ENCODE assay signal across 8 mouse cellular contexts in genomic region chr5:151247115-151247875, GRCm38 (mm10). TPM values are rescaled to one million over a fixed set of nuclear protein-coding genes. Genes with fewer than 3 reads are reported as not detected.
DNase-seq lines count a peak whose midpoint lies in the region; ATAC-seq and TF ChIP-seq lines count a peak whose summit lies in the region.
"Had no signal": no experiment of that assay in that cellular context is flagged by ENCODE, and none has a peak within 500 bp of the region (broad histone marks: within the 10 kb centered on the region; RNA-seq: fewer than 3 reads in every experiment).

No protein-coding gene starts in this region.

- no peaks in the 10 kb centered on the region for H3K4me1 ChIP-seq in hindbrain, postnatal 0 days (ENCODE audit: insufficient read depth, low read length)

- no peak for TF ChIP-seq CTCF in hindbrain, postnatal 0 days (IDR thresholded peaks at IDR 0.05; ENCODE audit: low read depth)

- no peak overlapping the region for H3K4me2 ChIP-seq in hindbrain, postnatal 0 days (ENCODE audit: low read depth, low read length)

- no peaks in the 10 kb centered on the region for H3K36me3 ChIP-seq in hindbrain, postnatal 0 days (ENCODE audit: insufficient read depth, low read length)

- intact Hi-C loops in gastrocnemius, postnatal 36 days (cut with DNase I): no loop called here

- no peak overlapping the region for H3K4me3 ChIP-seq in hindbrain, postnatal 0 days (ENCODE audit: low read length)

- no peaks in the 10 kb centered on the region for H3K9me3 ChIP-seq in hindbrain, postnatal 0 days (ENCODE audit: low read length)

- no peaks in the 10 kb centered on the region for H3K27me3 ChIP-seq in hindbrain, postnatal 0 days (ENCODE audit: insufficient read depth, low read length)

- H3K9ac ChIP-seq in hindbrain, postnatal 0 days (replicated peaks; ENCODE audit: low read length): no peak overlapping the region

- WGBS in hindbrain, postnatal 0 days: 64% methylated on average over 11 of the region's 11 CpGs

- H3K27ac ChIP-seq in hindbrain, postnatal 0 days: 0 out of 2 replicates have a peak overlapping the region, but pooled peaks have one; percentile 7
- H3K27ac ChIP-seq: macrophage had no signal

- peak; percentile 71 for DNase-seq in CD4-positive helper T cell, adult 2 months (ENCODE audit: low read depth, low spot score)
- DNase-seq in hindbrain, postnatal 0 days (ENCODE audit: low spot score): no peak
- peak; percentile 16 for DNase-seq in lung, postnatal 14 days
- peak; percentile 54 for DNase-seq in thymus, postnatal 4 days
- DNase-seq in spleen, postnatal 36 days (ENCODE audit: low spot score in 2 of 2): no peak
- DNase-seq in gastrocnemius, postnatal 36 days: no peak

- ATAC-seq in CD4-positive, CD25-positive, alpha-beta regulatory T cell, adult 4 months: peak; percentile 68
- ATAC-seq in hindbrain, postnatal 0 days: no peak

RNA-seq across cellular contexts. Expression of gene Stard13, which starts 13.7 kb away (rescaled TPM):
- polyA plus RNA-seq in CD4-positive, CD25-positive, alpha-beta regulatory T cell, adult 4 months (2017; shearing (Covaris generic)): not detected
- 7.6 and 14.7 TPM in 2 replicates for total RNA-seq in hindbrain, postnatal 0 days (2014; rRNA removed)
- polyA plus RNA-seq in hindbrain, postnatal 0 days (2015; fragmentation: Nextera tagmentation; extraction: Ambion mirVana): 2.8 and 4.3 TPM in 2 replicates
- 1 to 10 TPM; 5.9 to 6.1 TPM for total RNA-seq in gastrocnemius, postnatal 36 days (2021)

Comparison
In these comparisons a context has a peak if more than half of its experiments do, and no peak if none do; other contexts are left out.
1. DNase-seq: peak in CD4-positive helper T cell, adult 2 months (single experiment), lung, postnatal 14 days (single experiment) and thymus, postnatal 4 days (single experiment); none in hindbrain, postnatal 0 days (single experiment), spleen, postnatal 36 days (0 of 2) and gastrocnemius, postnatal 36 days (0 of 2).